Mouse (Mus musculus): ENCODE measurements at regions not wholly inside any gene's neighbourhood (a gene's known extent, or its start where the extent isn't known, plus 50 kb on each side); places are given as distances from the start of the nearest gene placed in this dataset.
"Not testable (repeated sequence)": the region's sequence is repeated elsewhere in the genome, so short reads cannot be mapped to it uniquely, and the experiment has no call there.

DNA sequence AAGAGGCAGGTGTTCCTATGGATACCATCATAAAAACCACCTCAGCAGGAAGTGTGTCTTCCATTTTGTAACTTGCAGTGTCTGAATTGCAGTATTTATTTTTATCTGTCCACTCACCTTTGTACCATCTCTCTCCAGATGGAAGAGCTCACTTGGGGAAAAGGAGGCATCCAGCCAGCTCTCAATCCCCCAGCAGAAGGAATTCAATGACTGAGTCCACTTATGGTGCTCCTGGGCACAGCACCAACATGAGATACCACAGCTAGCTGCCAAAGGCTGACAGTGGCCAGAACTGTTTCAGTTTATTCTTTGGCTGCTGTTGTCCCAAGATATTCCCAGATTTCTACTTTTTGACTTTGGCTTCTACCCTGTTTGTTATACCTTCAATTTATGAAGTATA, 136.6 kb upstream of the Rps6ka3 start:
- no peak for DNase-seq

DNA sequence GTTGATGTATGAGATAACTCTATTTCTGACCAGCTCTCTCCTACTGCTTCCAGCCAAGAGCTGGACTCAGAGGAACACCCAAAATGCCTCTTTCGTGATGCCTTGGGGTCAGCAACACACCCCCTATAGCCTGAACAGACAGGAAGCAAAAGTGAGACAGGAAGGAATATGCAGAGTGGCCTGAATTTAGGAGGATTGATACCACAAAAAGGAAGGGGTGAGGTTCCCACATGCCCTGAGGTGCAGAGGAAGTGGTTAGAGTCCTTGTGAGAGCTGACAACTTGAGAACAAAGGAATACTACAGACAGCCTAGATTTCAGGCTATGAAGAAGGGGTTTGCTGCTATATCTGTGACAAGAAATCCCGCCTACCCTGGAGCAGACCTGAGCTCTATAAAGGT, 129.6 kb upstream of the Rps6ka3 start:
- DNase-seq, result peak; percentile 41

DNA sequence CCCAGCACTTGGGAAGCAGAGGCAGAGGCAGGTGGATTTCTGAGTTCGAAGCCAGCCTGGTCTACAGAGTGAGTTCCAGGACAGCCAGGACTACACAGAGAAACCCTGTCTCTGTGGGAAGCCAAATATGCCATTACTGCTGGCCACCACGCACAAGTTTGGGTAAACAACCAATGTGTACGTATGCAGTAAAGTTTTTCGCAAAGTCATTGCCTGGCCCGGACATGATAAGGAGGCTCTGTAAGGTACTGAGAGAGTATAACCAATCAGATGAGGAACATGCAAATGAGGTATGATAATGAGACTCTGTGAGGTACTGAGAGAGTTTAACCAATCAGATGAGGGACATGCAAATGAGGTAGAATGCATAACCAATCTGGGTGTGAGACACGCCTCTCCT, 99.5 kb upstream of the Rps6ka3 start:
- not testable (repeated sequence) for DNase-seq

DNA sequence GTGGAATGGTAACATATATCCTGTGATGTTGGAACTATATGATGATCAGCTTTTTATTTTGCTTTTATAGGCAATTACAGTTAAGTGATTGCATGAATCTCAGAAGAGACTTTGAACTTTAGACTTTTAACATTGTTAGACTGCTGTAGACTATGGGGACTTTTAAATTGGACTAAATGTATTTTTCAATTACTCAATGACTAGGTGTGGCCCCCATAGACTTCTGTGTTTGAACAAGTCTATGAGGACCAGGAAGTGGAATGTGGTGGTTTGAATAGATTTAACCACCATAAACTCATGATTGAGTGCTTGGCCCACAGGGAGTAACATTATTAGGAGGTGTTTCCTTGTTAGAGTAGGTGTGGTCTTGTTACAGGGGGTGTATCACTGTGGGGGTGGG, 93.9 kb upstream of the Rps6ka3 start:
- DNase-seq, result no peak

DNA sequence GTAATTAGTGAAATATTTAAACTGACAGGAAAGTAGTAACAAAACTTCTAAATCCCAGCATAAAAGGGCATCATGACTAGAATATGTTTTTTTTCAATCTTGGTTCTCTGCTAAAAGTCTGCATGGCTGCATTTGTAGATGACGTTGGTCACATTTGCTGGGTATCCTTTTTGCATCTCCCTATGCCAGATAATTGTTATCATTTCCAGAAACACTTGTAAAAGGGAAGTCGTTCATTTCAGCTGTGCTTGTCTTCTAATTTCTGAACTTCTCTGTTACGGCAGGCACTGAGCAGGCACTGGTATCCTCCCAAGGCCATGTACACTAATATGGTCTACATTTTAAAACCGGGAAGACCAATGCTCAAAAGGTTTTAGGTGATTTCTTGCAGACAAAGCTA, 69.6 kb upstream of the Rps6ka3 start:
- no peak for DNase-seq

DNA sequence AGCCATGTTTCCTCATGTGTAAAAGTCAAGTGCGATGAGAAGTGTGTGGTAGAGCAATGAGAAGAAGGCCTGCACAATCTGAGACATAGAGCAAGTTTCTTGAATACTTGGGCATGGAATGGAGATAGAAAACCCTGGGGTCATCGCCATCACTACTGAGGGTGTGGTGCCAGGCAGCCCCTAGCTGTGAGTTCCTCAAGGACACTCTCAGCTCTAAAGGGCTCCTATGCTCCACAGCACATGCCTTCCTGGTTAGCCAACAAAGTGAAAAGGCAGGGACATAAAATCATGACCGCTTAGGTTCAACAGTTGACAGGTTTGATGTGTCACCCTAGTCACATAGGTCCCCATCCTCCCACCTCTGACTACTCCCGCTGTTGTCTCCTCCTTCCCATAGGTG, 66.8 kb upstream of the Rps6ka3 start:
- DNase-seq, result no peak

DNA sequence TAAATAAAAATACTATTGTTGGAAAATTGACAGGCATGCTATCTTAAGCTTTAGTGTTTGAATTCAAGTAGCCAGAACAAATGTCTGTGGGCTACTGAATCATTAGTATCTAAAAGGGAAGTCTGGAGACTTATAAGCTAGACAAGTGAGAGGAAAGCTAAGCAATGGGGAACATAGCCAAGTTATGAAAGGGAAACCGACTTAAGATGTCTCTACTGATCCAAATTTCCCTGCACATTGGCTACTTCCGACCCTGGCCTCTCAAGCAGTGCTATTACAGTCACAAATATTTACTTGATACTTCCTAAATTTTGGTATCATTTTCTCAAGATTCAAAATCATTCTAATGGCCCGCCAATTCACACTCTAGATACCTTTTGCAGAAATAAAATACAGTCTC, 65.4 kb upstream of the Rps6ka3 start:
- DNase-seq, result no peak

DNA sequence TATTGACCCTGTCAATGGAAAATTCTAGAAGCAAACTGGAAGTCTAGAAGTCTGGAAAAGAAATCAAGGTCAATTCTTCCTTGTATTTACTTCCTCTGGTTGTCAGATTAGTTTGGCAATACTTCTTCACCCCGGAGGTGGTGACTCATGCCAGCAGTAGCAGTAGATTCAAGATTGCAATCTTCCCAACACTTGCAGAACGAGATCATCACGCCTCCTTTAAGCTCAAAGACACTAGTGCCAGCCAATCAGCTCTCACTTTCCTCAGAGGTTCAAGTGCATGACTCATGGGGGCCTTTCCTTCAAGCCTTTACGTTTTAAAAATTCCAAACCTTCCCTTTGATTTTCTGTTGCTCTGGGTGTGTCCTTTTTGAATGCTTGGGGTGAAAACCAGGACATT, 64.9 kb upstream of the Rps6ka3 start:
- no peak for DNase-seq

DNA sequence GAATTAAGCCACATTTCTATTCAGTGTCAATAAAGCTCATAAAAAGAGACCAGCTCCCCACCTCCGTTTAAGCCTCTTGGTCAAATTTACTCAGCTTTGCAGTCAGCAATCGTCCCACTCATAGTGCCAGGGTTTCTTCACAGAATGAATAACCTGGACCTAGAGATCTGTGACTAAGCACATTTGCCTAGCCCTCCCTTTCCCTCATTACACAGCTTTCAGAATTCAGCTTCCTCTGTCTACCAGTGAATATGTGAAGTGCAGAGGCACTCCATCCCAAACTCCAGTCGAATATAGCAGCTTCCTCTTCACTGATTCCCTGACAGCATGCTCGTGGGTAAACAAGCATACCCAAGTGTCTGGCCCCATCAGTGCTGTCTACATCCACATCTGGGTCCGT, 54.3 kb upstream of the Rps6ka3 start:
- DNase-seq, result no peak

DNA sequence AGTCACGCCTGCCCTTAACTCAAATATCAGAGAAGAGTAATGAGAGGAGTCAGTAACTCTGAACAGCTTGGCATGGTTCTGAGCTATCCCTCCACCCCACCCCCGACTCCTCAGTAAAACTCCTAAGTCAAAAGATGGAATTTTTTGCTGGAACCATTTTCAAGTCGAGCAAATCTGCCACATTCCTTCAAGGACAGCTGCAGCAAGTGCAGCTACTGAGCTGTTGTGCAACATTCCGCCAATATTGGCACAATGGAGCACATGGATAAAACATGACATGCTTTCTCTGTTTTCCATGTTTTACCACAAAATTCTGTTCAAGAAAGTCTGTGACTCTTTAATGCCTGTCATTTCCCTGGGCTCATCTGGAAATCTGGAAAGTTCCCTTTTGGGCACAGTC, 53.1 kb upstream of the Rps6ka3 start:
- no peak for DNase-seq

DNA sequence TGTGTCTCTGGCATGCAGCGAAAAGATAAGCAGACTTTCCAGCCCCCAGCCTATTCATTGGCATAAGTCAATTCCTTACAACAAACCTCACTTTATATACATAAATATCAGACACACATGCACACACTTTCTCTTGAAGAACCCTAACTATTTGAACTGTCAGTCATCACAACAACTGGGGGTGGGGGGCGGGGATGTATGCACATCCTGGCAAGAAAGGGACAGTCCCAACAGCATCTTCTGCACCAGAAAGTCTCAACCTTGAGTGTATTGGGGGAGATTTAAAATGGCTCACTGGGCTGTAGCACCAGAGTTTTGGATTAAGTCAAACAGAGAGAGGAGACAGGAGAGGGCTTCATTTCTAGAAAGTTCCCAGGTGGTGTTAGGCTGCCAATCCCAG, 50.4 kb upstream of the Rps6ka3 start:
- no peak for DNase-seq

All from thymus, postnatal 14 days (tissue).